Mouse (Mus musculus) embryonic facial prominence, embryonic 10.5 days (tissue): ENCODE results near the gene Shisal1. TPM values are rescaled to one million over a fixed set of nuclear protein-coding genes. Genes with fewer than 3 reads are reported as not detected.

Source experiments
- DNase-seq: peaks from one replicate; pipeline ENCODE4 v3.0.0-alpha.2; 2017; ENCODE audit warnings: low spot score
- H3K27ac ChIP-seq: fragments of 300-500 bp; sonication (generic); replicated peaks from 2 replicates; pipeline ENCODE4 v1.5.1; 2016; ENCODE audit warnings: mild to moderate bottlenecking
- H3K27me3 ChIP-seq: fragments of 300-500 bp; sonication (generic); replicated peaks from 2 replicates; pipeline ENCODE4 v1.6.1; 2016; ENCODE audit warnings: low read depth, mild to moderate bottlenecking; ENCODE audit not compliant: poor library complexity, severe bottlenecking
- H3K36me3 ChIP-seq: fragments of 300-500 bp; sonication (generic); replicated peaks from 2 replicates; pipeline ENCODE4 v1.6.1; 2016; ENCODE audit warnings: mild to moderate bottlenecking, moderate library complexity
- H3K4me1 ChIP-seq: fragments of 300-500 bp; sonication (generic); 2 replicates; pipeline ENCODE4 v1.6.1; 2016
- H3K4me3 ChIP-seq: fragments of 300-500 bp; sonication (generic); 2 replicates; pipeline ENCODE4 v1.5.1; 2016; ENCODE audit warnings: mild to moderate bottlenecking, moderate library complexity
- H3K9me3 ChIP-seq: fragments of 300-500 bp; sonication (generic); 2 replicates; pipeline ENCODE4 v1.6.1; 2016; ENCODE audit warnings: mild to moderate bottlenecking
- WGBS: fragments of 180-500 bp; shearing (Covaris S2); methylation state at CpG from one replicate; pipeline ENCODE4 v1.1.7; 2016; 5-methylcytosine and 5-hydroxymethylcytosine counted together
- polyA plus RNA-seq: library from polyadenylated mRNA; unstranded; fragments of >200 nt; fragmentation: Nextera tagmentation; extraction: Ambion mirVana; gene quantifications from 2 replicates; pipeline ENCODE4 v1.2.1, GENCODE M21; 2016

Shisal1 gene
- polyA plus RNA-seq, 1 experiment from 2014 or later, result 2.2 TPM

DNA sequence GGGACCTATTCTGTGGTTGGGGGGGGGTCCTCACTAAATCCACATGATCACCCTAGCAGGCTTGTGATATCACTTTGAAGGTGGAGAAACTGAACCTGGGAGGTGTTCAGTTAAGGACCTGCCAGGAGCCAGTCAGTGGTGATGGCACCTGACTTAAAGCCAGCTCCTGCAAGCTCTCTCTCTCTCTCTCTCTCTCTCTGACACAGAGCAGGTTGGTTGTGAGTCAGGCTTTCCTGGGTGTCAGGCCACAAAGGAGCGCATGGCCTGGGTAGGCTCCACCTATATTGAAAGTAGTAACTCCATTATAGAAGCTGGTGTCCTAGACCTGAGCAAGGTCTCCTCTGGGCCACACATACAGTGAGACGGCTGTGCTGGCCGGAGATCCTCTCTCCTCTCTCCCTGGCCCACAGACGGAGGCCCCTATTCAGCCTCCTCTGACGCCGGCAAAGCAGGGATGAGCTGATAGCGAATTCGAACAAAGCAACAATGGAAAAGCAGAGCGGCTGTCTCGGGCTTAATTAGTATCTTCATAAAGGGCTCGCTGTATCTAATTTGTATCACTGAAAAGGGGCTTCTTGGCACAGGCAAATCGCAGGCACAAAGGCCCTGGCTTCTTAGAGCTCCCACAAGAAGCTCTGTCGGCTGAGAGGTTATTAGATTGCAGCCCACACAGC lies 29.2 kb downstream of the Shisal1 start:
- DNase-seq, result peak; percentile 36
- Histone ChIP-seq H3K9me3 (no peaks in the 10 kb centered on the region), H3K4me3 (no peak overlapping the region), H3K4me1 (peaks cover 73% of the 10 kb centered on the region), H3K27ac (peak overlapping the region; percentile 68), H3K27me3 (peaks cover 84% of the 10 kb centered on the region), H3K36me3 (no peaks in the 10 kb centered on the region)
- WGBS, result 19% methylated on average over 13 of the region's 13 CpGs

DNA sequence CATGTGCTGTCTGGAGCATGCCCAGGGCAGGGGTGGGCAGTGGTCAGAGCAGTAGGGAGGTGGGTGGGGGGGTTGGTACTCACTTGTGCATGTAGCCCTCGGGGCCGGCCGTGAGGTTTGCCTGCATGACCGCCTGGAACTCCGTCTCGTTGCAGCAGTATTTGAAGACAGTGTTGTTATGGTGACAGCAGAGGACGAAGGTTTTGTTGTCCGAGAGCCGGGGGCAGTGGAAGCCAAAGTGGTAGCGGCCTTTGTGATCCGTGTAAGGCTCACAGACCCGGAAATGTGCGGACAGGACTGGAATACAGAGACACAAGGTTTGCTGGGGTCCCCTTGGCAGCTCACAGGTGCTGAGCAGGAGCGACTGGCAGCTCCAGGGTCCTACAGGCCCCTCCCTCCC lies 29.9 kb downstream of the Shisal1 start:
- Histone ChIP-seq H3K4me3 (no peak overlapping the region), H3K27me3 (peaks cover 77% of the 10 kb centered on the region), H3K27ac (peak overlapping the region; percentile 68; the same call in 1 of the 2 replicates), H3K36me3 (no peaks in the 10 kb centered on the region), H3K9me3 (no peaks in the 10 kb centered on the region), H3K4me1 (peaks cover 73% of the 10 kb centered on the region)
- DNase-seq, result no peak
- WGBS, result 61% methylated on average over 14 of the region's 14 CpGs

GRCm38 (mm10) chr15:84414040-84414848 lies 32.7 kb downstream of the Shisal1 start:
- DNase-seq, result no peak
- Histone ChIP-seq H3K4me3 (no peak overlapping the region), H3K9me3 (no peaks in the 10 kb centered on the region), H3K4me1 (peaks cover 74% of the 10 kb centered on the region), H3K27me3 (peaks cover 62% of the 10 kb centered on the region), H3K36me3 (no peaks in the 10 kb centered on the region), H3K27ac (peak overlapping the region; percentile 37)
- 37% methylated on average over 9 of the region's 9 CpGs for WGBS

DNA sequence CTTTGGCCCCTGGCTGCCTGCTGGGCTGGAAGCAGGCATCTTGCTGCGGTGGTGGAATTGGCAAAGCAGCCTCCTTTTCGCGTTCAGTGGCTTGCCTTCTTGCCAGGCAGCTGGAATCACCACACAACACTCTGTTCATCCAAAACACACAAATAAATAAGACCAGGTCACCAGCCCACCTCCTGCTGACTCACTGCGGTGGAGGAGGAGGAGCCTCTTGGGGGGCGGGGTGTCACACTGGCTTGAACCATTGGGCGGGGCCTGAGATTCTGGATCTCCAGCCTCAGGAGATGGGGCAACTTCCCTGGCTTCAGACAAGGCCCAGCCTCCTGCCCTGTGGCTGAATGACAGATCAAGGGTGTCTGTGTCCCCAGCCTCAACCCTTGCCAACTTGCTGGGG lies 34.5 kb downstream of the Shisal1 start:
- Histone ChIP-seq H3K36me3 (no peaks in the 10 kb centered on the region), H3K4me1 (peaks cover 71% of the 10 kb centered on the region), H3K4me3 (no peak overlapping the region), H3K9me3 (no peaks in the 10 kb centered on the region), H3K27ac (0 out of 2 replicates have a peak overlapping the region, but pooled peaks have one; percentile 2), H3K27me3 (peaks cover 61% of the 10 kb centered on the region)
- WGBS, result 12% methylated on average over 6 of the region's 6 CpGs
- peak; percentile 61 for DNase-seq

DNA sequence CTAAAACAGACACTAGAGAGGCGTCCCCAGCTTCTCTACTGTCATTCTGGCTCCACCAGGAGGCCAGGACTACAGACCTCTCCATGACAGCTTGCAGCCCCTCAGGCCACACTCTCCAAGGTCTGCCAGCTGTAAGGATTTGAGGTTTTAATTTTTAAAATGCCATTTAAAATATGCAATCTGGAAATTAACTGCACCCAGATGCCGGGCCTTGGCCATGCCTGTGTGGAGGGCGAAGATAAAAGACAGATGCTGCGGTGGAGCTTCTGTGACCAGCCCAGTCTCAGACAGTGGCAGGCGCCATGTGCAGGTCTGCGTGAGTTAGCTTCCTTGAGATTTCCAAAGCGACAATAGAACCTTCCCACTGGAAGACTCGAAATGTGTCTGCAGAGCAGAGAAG lies 36.8 kb downstream of the Shisal1 start:
- Histone ChIP-seq H3K27me3 (peaks cover 51% of the 10 kb centered on the region), H3K27ac (peak overlapping the region; percentile 55; the same call in 1 of the 2 replicates)

GRCm38 (mm10) chr15:84408576-84408975 lies 38.3 kb downstream of the Shisal1 start:
- Histone ChIP-seq H3K9me3 (no peaks in the 10 kb centered on the region), H3K36me3 (no peaks in the 10 kb centered on the region), H3K27me3 (peaks cover 38% of the 10 kb centered on the region), H3K4me1 (peaks cover 53% of the 10 kb centered on the region), H3K4me3 (no peak overlapping the region), H3K27ac (0 out of 2 replicates have a peak overlapping the region, but pooled peaks have one; percentile 3)
- peak; percentile 30 for DNase-seq
- WGBS, result 27% methylated on average over 3 of the region's 3 CpGs

More for the DNA sequence above, 36.8 kb downstream of the Shisal1 start:
- H3K9me3 ChIP-seq, result no peaks in the 10 kb centered on the region
- 45% methylated on average over 8 of the region's 8 CpGs for WGBS
- H3K36me3 ChIP-seq, result no peaks in the 10 kb centered on the region
- DNase-seq, result peak; percentile 61
- no peak overlapping the region for H3K4me3 ChIP-seq
- H3K4me1 ChIP-seq, result peaks cover 63% of the 10 kb centered on the region

GRCm38 (mm10) chr15:84405759-84406158 lies 41.1 kb downstream of the Shisal1 start:
- DNase-seq, result no peak
- no peaks in the 10 kb centered on the region for H3K36me3 ChIP-seq
- WGBS, result 84% methylated on average over 3 of the region's 3 CpGs
- peaks cover 34% of the 10 kb centered on the region for H3K27me3 ChIP-seq
- no peak overlapping the region for H3K4me3 ChIP-seq
- H3K4me1 ChIP-seq, result peaks cover 55% of the 10 kb centered on the region
- no peaks in the 10 kb centered on the region for H3K9me3 ChIP-seq
- no peak overlapping the region for H3K27ac ChIP-seq

- Histone ChIP-seq H3K4me1 (peaks cover 45% of the 10 kb centered on the region), H3K27me3 (peaks cover 29% of the 10 kb centered on the region), H3K36me3 (no peaks in the 10 kb centered on the region), H3K27ac (no peak overlapping the region), H3K4me3 (no peak overlapping the region), H3K9me3 (no peaks in the 10 kb centered on the region)
- no peak for DNase-seq
- 54% methylated on average over 10 of the region's 10 CpGs for WGBS
These were observed 43.3 kb downstream of the Shisal1 start for GRCm38 (mm10) chr15:84403454-84404113.

DNA sequence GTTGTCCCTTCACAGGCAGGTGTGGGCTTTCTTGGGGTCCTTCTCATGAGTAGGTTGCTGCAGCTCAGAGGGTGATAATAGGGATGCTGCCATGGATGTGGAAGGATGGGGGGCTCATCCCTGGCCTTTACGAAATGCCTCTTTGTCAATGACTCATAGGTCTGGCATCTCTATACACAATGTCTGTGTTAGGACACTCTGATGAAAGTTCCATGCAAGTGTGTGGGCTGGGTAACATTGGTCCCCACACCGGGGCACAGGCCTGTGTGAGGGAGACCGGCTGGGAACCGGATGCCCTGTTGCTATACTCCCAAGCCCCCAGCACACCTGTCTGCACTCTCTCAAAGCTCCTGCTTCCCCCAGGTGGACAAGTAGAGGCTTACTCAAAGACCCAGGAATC lies 48.3 kb downstream of the Shisal1 start:
- Histone ChIP-seq H3K4me1 (peaks cover 59% of the 10 kb centered on the region), H3K36me3 (no peaks in the 10 kb centered on the region), H3K9me3 (no peaks in the 10 kb centered on the region), H3K27me3 (peaks cover 10% of the 10 kb centered on the region; the same call in 1 of the 2 replicates), H3K27ac (no peak overlapping the region; the same call in 1 of the 2 replicates), H3K4me3 (no peak overlapping the region)
- 87% methylated on average over 4 of the region's 4 CpGs for WGBS
- DNase-seq, result no peak

DNA sequence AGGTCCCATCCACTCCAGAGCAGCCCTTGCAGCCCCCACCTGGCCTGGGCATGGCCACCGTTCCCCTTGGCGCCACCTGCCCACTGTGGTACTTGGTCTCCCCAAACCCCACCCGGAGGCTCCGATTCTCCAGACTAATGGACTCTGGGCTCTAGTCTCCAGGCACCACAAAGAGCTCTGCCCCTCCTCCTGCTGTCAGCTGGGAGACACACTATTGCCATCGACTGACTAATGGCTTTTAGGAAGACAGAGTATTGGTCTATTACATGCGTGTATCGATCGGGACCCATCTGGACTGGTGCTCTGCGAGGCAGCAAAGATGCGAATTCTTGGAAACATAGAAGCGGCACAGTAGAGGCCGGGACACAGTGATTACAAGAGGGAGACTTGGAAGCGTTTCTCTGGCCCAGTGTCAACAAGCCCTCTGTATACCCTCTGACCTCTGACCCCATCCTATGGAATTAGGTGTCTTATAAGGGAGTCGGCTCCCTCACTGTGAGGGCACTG lies 49.2 kb downstream of the Shisal1 start:
- no peak for DNase-seq
- Histone ChIP-seq H3K36me3 (no peaks in the 10 kb centered on the region), H3K27ac (peak overlapping the region; percentile 37; the same call in 1 of the 2 replicates), H3K4me1 (peaks cover 58% of the 10 kb centered on the region), H3K4me3 (no peak overlapping the region), H3K27me3 (peaks cover 3% of the 10 kb centered on the region; the same call in 1 of the 2 replicates), H3K9me3 (no peaks in the 10 kb centered on the region)
- 65% methylated on average over 14 of the region's 14 CpGs for WGBS

DNA sequence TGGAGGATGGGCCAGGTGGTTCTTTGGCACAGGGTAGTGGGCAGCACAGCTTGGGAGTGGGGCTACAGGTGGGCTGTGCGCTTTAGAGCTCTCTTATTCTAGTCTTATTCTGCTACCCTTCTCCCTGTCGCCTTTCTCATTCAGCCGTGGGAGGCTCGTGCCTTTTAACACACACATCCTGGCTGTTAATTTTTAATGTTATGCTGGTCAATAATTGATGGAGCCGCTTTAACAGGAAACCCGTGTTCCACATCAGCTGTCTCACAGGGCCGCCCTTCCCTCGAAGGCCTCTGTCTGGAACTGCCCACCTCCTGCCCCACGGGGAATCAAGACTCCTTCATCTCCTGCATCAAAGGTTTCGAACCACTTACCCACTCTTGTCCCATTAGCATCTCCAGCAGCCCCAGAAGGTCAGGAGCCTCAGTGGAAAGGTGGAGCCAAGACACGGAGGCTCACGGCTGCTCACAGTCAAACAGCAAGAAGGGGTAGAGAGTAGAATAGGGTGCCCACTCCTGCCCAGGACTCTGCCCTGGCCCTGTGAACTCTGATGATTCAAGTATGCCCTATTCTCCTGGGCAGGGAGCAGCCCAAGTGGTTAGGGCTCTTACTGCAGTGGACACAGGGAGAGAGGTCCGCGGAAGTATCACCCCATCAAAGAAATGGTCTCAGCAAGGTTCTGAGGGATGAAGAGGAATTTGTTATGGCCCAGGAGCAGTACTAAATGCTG lies 51.4 kb downstream of the Shisal1 start:
- no peak overlapping the region for H3K27ac ChIP-seq
- 84% methylated on average over 14 of the region's 14 CpGs for WGBS
- peaks cover 38% of the 10 kb centered on the region for H3K4me1 ChIP-seq
- H3K36me3 ChIP-seq, result no peaks in the 10 kb centered on the region
- peaks cover 3% of the 10 kb centered on the region; the same call in 1 of the 2 replicates for H3K27me3 ChIP-seq
- no peak overlapping the region for H3K4me3 ChIP-seq
- DNase-seq, result no peak
- H3K9me3 ChIP-seq, result no peaks in the 10 kb centered on the region

DNA sequence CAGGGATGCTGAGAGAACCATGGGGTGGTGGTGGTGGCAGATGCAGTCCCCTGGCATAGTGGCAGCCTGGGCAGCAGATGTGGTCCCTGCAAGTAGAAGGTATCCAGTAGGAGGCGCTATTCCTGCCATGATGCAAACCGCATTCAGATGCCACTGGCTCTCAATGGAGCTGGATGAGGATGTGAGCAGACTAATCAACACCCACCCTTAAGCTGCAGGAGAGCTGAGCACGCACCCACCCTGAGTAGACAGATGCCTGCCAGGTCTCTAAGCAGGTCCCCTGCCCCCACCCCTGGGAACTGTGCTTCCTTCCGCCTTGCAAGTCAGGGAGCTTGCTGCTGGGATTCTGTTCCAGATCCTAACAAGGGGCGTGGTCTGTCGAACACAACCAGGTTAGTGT lies 53.6 kb downstream of the Shisal1 start:
- H3K4me3 ChIP-seq, result no peak overlapping the region
- peaks cover 7% of the 10 kb centered on the region; the same call in 1 of the 2 replicates for H3K9me3 ChIP-seq
- H3K27me3 ChIP-seq, result no peaks in the 10 kb centered on the region
- no peak for DNase-seq
- WGBS, result 46% methylated on average over 6 of the region's 6 CpGs
- H3K4me1 ChIP-seq, result peaks cover 28% of the 10 kb centered on the region
- H3K36me3 ChIP-seq, result no peaks in the 10 kb centered on the region
- H3K27ac ChIP-seq, result no peak overlapping the region; the same call in 1 of the 2 replicates
